Mouse (Mus musculus) ovary, adult 18-20 months (tissue): ENCODE results near the gene Galnt2.

Experiments
- DNase-seq: peaks from one replicate; pipeline ENCODE4 v3.0.0; 2022; ENCODE audit warnings: low spot score, mixed read lengths

The Galnt2 gene

DNA sequence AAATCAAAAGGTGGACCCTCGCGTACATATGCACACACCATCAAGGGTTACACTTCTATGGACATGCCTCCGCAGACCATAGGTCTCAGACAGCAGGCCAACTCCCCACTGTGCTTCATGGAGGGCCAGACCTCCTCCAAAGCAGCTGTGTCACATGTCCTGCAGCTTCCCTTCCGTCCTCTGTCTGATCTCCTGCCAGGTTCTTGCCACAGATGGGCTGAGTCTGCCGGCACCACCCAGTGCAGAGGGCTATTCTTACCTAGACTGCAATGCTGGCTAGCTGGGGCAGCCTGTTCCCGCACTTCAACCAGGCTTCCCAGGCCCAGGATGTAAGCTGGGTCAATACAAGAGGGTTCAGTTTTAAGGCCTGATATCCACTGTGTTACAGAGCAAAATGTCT lies 144.0 kb downstream of the Galnt2 start:
- DNase-seq: no peak

DNA sequence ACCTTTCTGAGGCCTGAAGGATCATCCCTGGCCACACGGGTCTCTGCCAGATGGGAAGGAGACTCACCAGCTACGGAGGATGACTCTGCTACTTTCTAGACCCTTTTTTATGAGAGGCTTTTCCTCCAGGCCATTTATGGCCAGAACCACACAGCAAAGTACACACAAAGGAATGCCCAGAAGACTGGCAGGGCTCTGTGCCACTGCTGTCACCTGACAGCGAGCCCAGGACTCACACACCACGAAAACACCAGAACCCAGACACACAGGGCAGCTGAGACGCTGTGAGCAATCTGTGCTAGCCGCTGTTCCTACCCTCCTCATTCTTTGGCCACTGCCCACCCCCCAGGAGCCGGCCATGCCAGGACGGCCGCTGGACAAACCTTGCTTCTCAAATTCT lies 144.5 kb downstream of the Galnt2 start:
- no peak for DNase-seq

DNA sequence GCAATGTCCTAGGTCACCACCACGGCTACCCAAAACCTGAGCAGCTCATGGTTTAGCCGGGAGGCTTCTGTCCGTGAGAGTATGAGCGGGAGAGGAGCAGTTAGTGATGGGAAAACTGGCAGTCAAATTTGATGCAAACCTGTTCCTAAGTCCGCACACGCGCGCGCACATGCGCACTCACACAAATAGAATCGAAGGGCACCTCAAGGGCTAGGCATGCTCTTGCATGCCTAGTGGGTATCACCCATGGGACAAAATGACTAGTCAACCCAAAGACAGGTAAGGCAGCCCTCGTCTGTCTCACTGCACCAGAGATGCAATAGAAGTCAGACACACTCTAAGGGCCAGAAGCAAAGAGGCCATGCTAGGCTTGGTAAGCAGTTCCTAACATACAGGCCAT lies 145.2 kb downstream of the Galnt2 start:
- DNase-seq: no peak

DNA sequence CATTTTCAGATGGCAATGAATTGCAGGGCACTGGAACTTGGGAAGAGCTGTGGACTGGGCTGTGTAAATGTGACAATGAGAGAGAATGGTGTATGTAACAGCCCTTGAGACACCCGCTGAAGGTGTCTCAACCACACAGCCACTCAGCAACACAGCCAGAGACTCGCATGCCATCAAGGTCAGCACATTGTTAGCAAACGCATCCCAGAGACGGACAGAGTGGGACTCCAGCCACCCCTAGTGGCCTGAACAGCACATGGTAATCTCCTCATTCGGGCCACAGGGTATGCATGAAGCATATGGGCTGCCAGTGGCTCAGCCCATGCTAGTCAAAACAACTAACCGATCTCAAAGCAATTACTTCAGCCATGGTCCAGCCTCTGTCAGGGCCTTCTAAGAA lies 148.1 kb downstream of the Galnt2 start:
- DNase-seq: no peak

DNA sequence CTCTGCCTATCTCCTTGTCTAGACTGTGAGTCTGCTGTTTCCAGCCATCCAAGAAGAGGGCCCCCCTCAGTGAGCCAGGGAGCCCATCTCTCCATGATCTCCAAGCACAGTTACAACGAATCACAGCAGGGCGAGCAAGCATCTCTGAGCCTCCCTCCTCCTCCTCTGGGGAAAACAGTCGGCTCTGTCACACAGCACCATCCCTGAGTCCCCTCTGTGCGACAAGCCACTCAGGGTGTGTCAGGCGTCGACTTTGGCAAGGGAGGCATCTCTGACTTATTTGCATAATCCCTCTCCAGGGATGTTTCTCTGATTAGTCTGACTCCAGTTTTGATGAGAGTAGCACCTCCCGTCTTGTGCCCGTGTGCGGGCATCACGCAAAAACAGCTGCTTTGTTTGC lies 151.0 kb downstream of the Galnt2 start:
- no peak for DNase-seq

DNA sequence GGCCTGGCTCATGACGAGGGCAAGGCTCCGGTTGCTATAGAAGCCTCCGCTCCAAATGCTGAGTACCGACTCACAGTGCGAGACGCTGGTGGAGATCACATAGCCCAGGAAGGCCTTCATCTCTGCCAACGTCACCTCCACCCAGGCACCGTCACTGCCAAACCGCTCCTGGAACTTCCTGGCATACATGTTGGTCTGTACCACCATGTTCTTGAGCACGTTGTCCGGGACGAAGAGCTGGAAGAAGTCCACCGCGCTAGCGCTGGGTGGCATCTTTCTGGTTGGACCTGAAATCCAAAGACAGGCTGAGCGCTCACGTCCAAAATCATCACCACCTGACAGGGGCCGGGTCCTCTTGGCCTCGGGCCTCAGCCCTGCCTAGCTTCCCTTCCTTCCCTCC lies 153.1 kb downstream of the Galnt2 start:
- no peak for DNase-seq

DNA sequence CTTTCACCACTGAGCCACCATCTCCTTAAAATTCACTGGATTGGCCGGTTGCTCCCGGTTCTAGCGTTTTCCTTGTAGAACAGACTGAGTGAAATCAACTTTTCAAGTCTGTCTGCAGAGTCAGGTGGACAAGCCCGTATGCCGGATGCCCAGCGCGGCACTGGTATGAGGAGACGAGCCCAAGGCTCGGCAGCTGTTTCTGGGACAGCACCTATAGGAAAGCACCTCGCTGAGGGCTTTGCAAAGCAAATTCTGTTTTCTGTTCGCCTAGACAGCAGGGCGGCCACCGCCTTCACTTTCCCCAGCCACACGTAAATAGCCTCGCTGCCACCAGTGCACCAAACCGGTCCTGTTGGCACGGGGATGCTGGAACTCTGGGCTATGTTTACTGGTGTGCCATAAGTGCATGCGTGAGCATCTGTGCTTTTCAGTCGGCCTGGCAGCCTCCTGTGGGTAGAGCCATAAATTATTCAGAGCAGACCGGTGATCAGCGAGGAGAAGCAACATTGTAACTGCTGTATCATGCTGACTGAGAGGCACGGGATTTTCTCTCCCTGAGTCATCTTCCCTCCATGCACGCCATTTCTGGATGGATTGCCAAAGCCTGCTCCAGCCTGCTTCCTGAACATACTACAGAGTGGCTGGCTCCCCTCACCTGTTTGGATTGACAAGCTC lies 155.2 kb downstream of the Galnt2 start:
- no peak for DNase-seq

DNA sequence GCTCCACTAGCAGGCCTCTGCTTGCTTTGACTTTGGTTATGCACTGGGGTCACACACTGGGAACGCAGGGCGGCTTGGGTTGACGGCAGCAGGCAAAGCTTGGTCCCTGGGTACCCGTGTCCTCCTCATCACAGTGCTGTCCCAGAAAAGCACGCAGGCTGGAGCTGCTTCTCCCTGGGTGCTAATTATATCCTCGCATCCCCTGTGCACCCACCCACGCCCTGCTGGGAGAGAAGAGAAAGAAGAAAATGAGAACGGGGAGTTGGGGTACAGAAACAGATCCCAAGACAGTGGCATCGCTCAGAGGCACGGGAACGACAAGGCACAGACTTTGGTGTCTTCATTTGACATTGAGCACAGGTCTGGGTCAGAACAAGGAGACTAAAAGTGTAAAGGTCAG lies 158.3 kb downstream of the Galnt2 start:
- no peak for DNase-seq

DNA sequence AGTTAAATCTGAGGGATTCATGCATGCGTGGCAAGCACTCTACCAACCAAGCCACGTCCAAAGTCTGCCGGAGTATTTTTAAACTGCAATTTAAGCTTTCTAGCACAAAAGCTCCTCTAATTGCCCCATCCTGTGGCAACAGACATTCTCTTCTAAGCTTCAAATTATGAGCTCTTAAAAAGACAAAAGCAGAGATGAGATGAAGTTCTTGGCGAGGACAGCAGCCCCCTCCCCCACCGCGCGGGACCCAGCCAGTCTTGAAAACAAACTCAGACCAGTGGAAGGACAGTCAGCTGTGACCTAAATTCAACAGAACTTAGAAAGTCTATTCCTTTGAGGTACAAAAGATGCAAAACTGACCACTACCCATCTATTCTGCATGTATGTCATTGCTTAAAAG lies 160.0 kb downstream of the Galnt2 start:
- no peak for DNase-seq

DNA sequence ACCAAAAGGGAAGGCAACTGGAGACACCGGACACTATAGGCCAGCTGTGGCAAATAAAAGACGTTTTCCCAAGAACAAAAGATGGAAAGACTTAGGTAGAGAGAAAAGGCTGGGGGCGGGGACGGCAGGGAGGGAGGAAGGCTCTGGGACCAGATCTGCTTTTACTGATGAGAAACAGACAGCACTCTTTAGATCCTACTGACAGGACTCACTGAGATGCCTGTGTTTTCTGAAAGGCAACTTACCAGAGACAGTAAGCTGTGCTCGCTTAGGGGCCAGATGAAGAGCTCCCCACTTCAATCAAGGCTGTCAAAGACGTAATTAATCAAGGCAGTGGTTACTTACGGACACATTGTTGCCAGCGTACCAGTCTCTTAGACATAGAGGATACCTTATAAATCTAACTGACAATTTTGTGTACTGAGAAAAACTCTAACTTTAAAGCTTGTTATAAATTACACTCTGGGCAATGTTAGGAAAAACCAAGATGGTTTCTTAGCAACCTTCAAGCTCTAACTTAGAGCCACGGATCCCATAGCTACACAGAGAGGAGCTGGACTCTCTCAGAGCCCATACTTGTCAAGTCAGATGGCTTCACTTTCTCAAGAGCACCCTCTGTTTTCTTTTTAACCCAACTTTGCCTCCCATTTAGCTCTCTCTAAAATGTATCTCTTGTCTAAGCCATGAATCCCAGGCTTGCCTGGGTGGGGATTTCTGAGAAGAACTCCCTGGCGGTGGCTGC lies 161.3 kb downstream of the Galnt2 start:
- DNase-seq: no peak

DNA sequence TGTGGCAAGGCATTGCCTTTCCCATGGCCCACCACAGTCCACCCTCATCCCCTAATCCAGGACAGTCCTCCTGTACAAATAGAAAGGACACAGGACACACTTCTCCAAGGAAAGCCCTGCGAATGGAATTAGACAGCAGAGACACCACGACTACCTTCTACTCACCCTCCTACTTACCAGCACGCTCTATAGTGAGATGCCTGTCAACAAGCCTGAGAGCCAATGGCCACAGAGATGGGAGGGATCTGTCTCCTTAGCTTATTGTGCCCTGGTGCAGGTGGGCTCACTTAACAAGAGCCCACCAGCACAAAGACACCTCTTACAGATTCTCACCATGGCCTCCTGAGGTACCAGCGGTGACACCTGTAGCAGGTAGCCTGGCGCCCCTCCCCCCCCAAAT lies 161.8 kb downstream of the Galnt2 start:
- no peak for DNase-seq

DNA sequence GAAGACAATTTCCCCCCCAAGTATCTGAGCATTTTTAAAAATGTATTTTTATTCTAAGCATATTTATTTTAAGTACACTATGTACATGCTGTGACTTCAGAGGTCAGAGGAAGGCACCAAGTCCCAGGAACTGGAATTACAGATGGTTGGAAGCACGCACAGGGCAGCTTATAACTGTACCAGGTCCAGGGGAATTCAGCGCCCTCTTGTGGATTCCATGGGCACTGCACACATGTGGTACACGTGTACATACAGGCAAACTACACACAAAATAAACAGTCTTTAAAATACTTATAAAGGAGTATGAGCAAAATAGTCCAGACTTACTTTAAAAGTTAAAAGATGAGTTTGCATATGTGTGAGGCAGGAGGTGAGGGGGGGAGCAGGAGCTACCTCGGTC lies 162.7 kb downstream of the Galnt2 start:
- DNase-seq: no peak

DNA sequence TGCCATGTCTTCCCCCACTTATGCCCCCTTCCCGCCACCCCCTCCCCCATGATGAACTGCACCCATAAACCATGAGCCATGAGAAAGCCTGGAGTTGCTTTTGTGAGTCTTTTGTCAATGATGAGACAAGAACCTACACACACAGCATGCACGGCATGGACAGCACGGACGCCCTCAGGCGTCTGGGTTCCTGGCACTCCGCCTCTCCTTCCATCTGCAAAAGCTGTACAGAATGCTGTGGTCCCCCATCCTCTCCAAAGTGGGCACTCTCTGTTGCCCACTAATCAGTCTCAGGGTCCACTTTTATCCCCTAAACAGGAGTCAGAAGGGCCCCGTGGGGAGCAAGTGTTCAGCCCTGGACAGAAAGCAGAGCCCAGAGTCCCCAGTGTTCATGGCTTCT lies 163.8 kb downstream of the Galnt2 start:
- DNase-seq: no peak
